Mouse (Mus musculus): ENCODE results near the gene Dnal1. TPM values are rescaled to one million over a fixed set of nuclear protein-coding genes. Genes with fewer than 3 reads are reported as not detected.

The Dnal1 gene
- polyA plus RNA-seq, 1 experiment: 8.2 TPM

DNA sequence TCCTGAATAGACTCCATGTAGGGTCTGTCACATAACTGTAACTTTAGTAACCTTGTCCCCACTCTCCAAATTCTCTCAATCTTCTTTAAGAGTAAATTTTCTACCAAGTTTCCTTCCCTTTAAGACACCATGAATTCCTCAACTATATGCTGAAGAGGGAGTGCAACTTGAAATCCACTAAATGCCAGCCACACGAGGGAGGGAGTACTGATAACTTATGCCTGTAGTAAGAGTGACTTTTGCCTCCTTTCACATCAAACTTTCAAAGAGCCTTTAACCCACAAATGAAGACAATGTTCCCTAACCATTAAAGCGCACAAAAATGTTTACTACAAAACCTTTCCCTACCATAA, 12.7 kb upstream of the Dnal1 start:
- H3K4me1 ChIP-seq (ENCODE audit: control insufficient read depth, insufficient read depth, low read length): no peaks in the 10 kb centered on the region
- no peaks in the 10 kb centered on the region for H3K27me3 ChIP-seq (ENCODE audit: control insufficient read depth, insufficient read depth, low read length)
- no peak overlapping the region for H3K27ac ChIP-seq (ENCODE audit: control insufficient read depth, insufficient read depth, low read depth, low read length)
- no peaks in the 10 kb centered on the region for H3K36me3 ChIP-seq (ENCODE audit: control insufficient read depth, insufficient read depth, low read length)
- TF ChIP-seq CTCF (IDR thresholded peaks at IDR 0.05; ENCODE audit: control insufficient read depth, insufficient read depth, insufficient replicate concordance, low read depth, low read length) (no peak), POLR2A (IDR thresholded peaks at IDR 0.05; ENCODE audit: control insufficient read depth, low read depth, low read length) (no peak)
- peak overlapping the region; percentile 73 for H3K4me3 ChIP-seq (ENCODE audit: control insufficient read depth, low read depth, low read length)

GRCm38 (mm10) chr12:84107012-84107411, 7.2 kb upstream of the Dnal1 start:
- no peaks in the 10 kb centered on the region for H3K36me3 ChIP-seq (ENCODE audit: control insufficient read depth, insufficient read depth, low read length)
- TF ChIP-seq POLR2A (IDR thresholded peaks at IDR 0.05; ENCODE audit: control insufficient read depth, low read depth, low read length): no peak
- no peak for TF ChIP-seq CTCF (IDR thresholded peaks at IDR 0.05; ENCODE audit: control insufficient read depth, insufficient read depth, insufficient replicate concordance, low read depth, low read length)

GRCm38 (mm10) chr12:84107692-84108091, 6.5 kb upstream of the Dnal1 start:
- TF ChIP-seq POLR2A (IDR thresholded peaks at IDR 0.05; ENCODE audit: control insufficient read depth, low read depth, low read length): no peak
- no peak for TF ChIP-seq CTCF (IDR thresholded peaks at IDR 0.05; ENCODE audit: control insufficient read depth, insufficient read depth, insufficient replicate concordance, low read depth, low read length)
- Histone ChIP-seq H3K4me3 (ENCODE audit: control insufficient read depth, low read depth, low read length) (no peak overlapping the region), H3K36me3 (ENCODE audit: control insufficient read depth, insufficient read depth, low read length) (no peaks in the 10 kb centered on the region), H3K27ac (ENCODE audit: control insufficient read depth, insufficient read depth, low read depth, low read length) (no peak overlapping the region), H3K27me3 (ENCODE audit: control insufficient read depth, insufficient read depth, low read length) (no peaks in the 10 kb centered on the region), H3K4me1 (ENCODE audit: control insufficient read depth, insufficient read depth, low read length) (no peaks in the 10 kb centered on the region)

More at GRCm38 (mm10) chr12:84107012-84107411, 7.2 kb upstream of the Dnal1 start:
- H3K27ac ChIP-seq (ENCODE audit: control insufficient read depth, insufficient read depth, low read depth, low read length): no peak overlapping the region
- H3K27me3 ChIP-seq (ENCODE audit: control insufficient read depth, insufficient read depth, low read length): no peaks in the 10 kb centered on the region
- H3K4me1 ChIP-seq (ENCODE audit: control insufficient read depth, insufficient read depth, low read length): no peaks in the 10 kb centered on the region
- no peak overlapping the region for H3K4me3 ChIP-seq (ENCODE audit: control insufficient read depth, low read depth, low read length)

- no peak overlapping the region for H3K4me3 ChIP-seq (ENCODE audit: control insufficient read depth, low read depth, low read length)
- peaks cover 4% of the 10 kb centered on the region for H3K4me1 ChIP-seq (ENCODE audit: control insufficient read depth, insufficient read depth, low read length)
- no peaks in the 10 kb centered on the region for H3K27me3 ChIP-seq (ENCODE audit: control insufficient read depth, insufficient read depth, low read length)
- TF ChIP-seq POLR2A (IDR thresholded peaks at IDR 0.05; ENCODE audit: control insufficient read depth, low read depth, low read length): no peak
- no peak overlapping the region for H3K27ac ChIP-seq (ENCODE audit: control insufficient read depth, insufficient read depth, low read depth, low read length)
- H3K36me3 ChIP-seq (ENCODE audit: control insufficient read depth, insufficient read depth, low read length): no peaks in the 10 kb centered on the region
Observed at GRCm38 (mm10) chr12:84109924-84110323, 4.2 kb upstream of the Dnal1 start.

DNA sequence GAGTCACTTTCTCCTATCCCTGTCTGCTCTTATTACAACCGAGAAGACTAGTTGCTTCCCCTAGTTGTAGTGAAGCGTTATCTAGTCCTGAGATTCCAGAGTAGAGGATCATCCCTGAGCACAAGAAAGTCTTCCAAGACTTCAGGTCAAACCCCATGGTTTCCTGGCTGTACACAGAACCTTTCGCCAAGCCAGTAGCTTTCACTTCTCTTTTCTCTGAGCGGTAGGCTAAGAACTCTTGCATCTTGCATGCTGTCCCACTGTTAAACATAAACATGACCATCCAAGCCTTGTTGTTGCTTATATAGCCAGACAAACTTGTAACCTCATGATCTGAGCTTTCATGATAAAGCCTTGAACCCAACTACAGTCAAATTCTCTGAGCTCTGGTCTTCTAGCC, 3.4 kb upstream of the Dnal1 start:
- TF ChIP-seq CTCF (IDR thresholded peaks at IDR 0.05; ENCODE audit: control insufficient read depth, insufficient read depth, insufficient replicate concordance, low read depth, low read length) (no peak), POLR2A (IDR thresholded peaks at IDR 0.05; ENCODE audit: control insufficient read depth, low read depth, low read length) (no peak)
- Histone ChIP-seq H3K4me1 (ENCODE audit: control insufficient read depth, insufficient read depth, low read length) (peaks cover 5% of the 10 kb centered on the region), H3K27ac (ENCODE audit: control insufficient read depth, insufficient read depth, low read depth, low read length) (no peak overlapping the region), H3K4me3 (ENCODE audit: control insufficient read depth, low read depth, low read length) (no peak overlapping the region), H3K27me3 (ENCODE audit: control insufficient read depth, insufficient read depth, low read length) (no peaks in the 10 kb centered on the region), H3K36me3 (ENCODE audit: control insufficient read depth, insufficient read depth, low read length) (no peaks in the 10 kb centered on the region)

GRCm38 (mm10) chr12:84113676-84114075, 490 bp upstream of the Dnal1 start:
- H3K27me3 ChIP-seq (ENCODE audit: control insufficient read depth, insufficient read depth, low read length): no peaks in the 10 kb centered on the region
- H3K4me1 ChIP-seq (ENCODE audit: control insufficient read depth, insufficient read depth, low read length): peaks cover 5% of the 10 kb centered on the region
- H3K27ac ChIP-seq (ENCODE audit: control insufficient read depth, insufficient read depth, low read depth, low read length): no peak overlapping the region
- TF ChIP-seq POLR2A (IDR thresholded peaks at IDR 0.05; ENCODE audit: control insufficient read depth, low read depth, low read length) (no peak), CTCF (IDR thresholded peaks at IDR 0.05; ENCODE audit: control insufficient read depth, insufficient read depth, insufficient replicate concordance, low read depth, low read length) (no peak)
- H3K36me3 ChIP-seq (ENCODE audit: control insufficient read depth, insufficient read depth, low read length): no peaks in the 10 kb centered on the region
- H3K4me3 ChIP-seq (ENCODE audit: control insufficient read depth, low read depth, low read length): peak overlapping the region; percentile 27; the same call in 1 of the 2 replicates

DNA sequence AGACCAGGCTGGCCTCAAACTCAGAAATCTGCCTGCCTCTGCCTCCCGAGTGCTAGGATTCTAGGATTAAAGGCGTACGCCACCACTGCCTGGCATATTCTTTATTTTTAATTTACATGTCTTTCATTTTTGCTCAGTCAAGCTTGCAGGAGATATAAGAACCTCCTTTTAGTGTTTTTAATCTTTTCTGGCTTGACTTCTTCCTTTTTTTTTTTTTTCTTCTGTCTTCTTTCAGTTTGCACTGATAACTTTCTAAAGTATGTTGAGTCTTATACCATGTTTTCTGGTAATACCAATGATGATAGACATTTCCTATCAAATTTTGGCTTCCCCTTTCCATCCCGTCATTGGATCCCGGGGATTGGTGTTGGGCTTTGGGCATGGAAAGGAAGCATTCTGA, 5.4 kb downstream of the Dnal1 start:
- TF ChIP-seq CTCF (IDR thresholded peaks at IDR 0.05; ENCODE audit: control insufficient read depth, insufficient read depth, insufficient replicate concordance, low read depth, low read length) (no peak), POLR2A (IDR thresholded peaks at IDR 0.05; ENCODE audit: control insufficient read depth, low read depth, low read length) (no peak)
- Histone ChIP-seq H3K36me3 (ENCODE audit: control insufficient read depth, insufficient read depth, low read length) (no peaks in the 10 kb centered on the region), H3K4me1 (ENCODE audit: control insufficient read depth, insufficient read depth, low read length) (peaks cover 5% of the 10 kb centered on the region), H3K27me3 (ENCODE audit: control insufficient read depth, insufficient read depth, low read length) (no peaks in the 10 kb centered on the region), H3K4me3 (ENCODE audit: control insufficient read depth, low read depth, low read length) (no peak overlapping the region), H3K27ac (ENCODE audit: control insufficient read depth, insufficient read depth, low read depth, low read length) (no peak overlapping the region)

- H3K27ac ChIP-seq (ENCODE audit: control insufficient read depth, insufficient read depth, low read depth, low read length): no peak overlapping the region
- TF ChIP-seq CTCF (IDR thresholded peaks at IDR 0.05; ENCODE audit: control insufficient read depth, insufficient read depth, insufficient replicate concordance, low read depth, low read length) (no peak), POLR2A (IDR thresholded peaks at IDR 0.05; ENCODE audit: control insufficient read depth, low read depth, low read length) (no peak)
- no peak overlapping the region for H3K4me3 ChIP-seq (ENCODE audit: control insufficient read depth, low read depth, low read length)
- peaks cover 2% of the 10 kb centered on the region for H3K36me3 ChIP-seq (ENCODE audit: control insufficient read depth, insufficient read depth, low read length)
- no peaks in the 10 kb centered on the region for H3K4me1 ChIP-seq (ENCODE audit: control insufficient read depth, insufficient read depth, low read length)
- no peaks in the 10 kb centered on the region for H3K27me3 ChIP-seq (ENCODE audit: control insufficient read depth, insufficient read depth, low read length)
Observed at GRCm38 (mm10) chr12:84125892-84126291, 11.7 kb downstream of the Dnal1 start.
